Mouse (Mus musculus): ENCODE results near the gene Fahd1.

Gene Fahd1

GRCm38 (mm10) chr17:24842631-24843030, 7.5 kb downstream of the Fahd1 start:
- POLR2A ChIA-PET = interaction anchor here in 3 of 4 experiments (1.2 to 1.9 kb wide), 4 partner anchors 35 to 442 kb away, joined by 3 to 6 read pairs (median 4); partner anchors contain the start of genes Eme2 (in 1 of the 3) and Mrps34 (in 1 of the 3)
- CTCF ChIA-PET = interaction anchor here in 2 of 4 experiments (1.0 to 1.5 kb wide), 4 partner anchors 35 to 97 kb away, joined by 3 to 7 read pairs (median 6); no protein-coding TSS in a partner anchor

DNA sequence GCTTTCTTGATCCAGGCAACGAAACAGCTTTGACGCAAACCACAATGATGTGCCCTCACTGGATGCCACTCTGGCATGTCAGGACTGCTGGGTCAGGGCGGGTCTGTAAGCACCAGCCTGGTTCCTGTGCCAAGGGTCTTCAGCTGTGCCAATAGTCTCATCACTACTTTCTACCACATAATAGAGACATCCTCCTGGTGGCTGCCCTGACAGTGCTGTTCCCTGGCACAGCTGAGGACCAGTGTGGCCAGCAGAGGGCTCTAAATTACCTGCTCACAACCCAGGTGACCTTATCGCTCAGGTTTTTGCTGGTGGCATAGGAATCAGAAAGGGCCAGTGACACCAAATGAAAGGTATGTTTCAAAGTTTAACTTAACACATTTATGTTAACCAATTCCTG, 9.0 kb downstream of the Fahd1 start:
- POLR2A ChIA-PET = interaction anchor here in 2 of 4 experiments (0.7 to 4.0 kb wide), 9 partner anchors 9 to 96 kb away, joined by 3 to 35 read pairs (median 4); partner anchors contain the start of genes Fahd1 (in 2 of the 2), Eme2 (in 1 of the 2), Mrps34 (in 1 of the 2) and Nubp2 (in 1 of the 2)
- CTCF ChIA-PET = interaction anchor here (0.9 to 2.1 kb wide), 15 partner anchors 8 to 379 kb away, joined by 3 to 11 read pairs (median 4); partner anchors contain the start of genes Fahd1 (in 2 of the 4), Eme2 (in 1 of the 4), Mrps34 (in 1 of the 4) and Spsb3 (in 1 of the 4)

GRCm38 (mm10) chr17:24840341-24840740, 9.8 kb downstream of the Fahd1 start:
- POLR2A ChIA-PET = interaction anchor here in 3 of 4 experiments (0.8 to 4.0 kb wide), 15 partner anchors 10 to 121 kb away, joined by 3 to 35 read pairs (median 5); partner anchors contain the start of genes Fahd1 (in 3 of the 3), Jpt2 (in 1 of the 3), Nubp2 (in 1 of the 3) and Spsb3 (in 1 of the 3)

DNA sequence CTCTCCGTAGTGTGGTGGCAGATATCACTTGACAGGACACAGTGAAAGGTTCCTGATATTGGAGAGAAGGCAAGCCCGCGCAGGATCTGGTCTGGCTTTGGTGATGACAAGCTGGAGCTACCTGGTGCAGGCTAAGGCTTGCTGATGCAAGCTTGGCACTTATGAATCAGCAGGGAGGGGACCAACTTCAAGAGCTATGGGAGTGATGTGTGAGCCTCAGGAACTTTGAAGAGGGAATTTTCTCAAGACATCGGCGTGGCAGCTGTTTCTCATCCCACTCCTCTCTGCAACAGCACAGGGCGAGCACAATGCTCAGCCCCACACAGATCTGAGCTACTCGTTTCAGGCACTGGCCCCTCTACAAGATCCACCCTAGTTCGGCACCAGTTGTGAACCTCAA, 10.3 kb downstream of the Fahd1 start, which contains the start of gene Hagh:
Gene Hagh (plus strand): TSS at position 302 of the 400 bp plus-strand sequence.
- POLR2A ChIA-PET = interaction anchor here in 3 of 4 experiments (0.8 to 4.0 kb wide), 15 partner anchors 9 to 121 kb away, joined by 3 to 35 read pairs (median 5); partner anchors contain the start of genes Fahd1 (in 3 of the 3), Jpt2 (in 1 of the 3), Nubp2 (in 1 of the 3) and Spsb3 (in 1 of the 3)
- CTCF ChIA-PET = interaction anchor here (0.6 to 2.1 kb wide), 10 partner anchors 10 to 490 kb away, joined by 3 to 11 read pairs (median 4); partner anchors contain the start of genes Fahd1 (in 2 of the 4), Nubp2 (in 1 of the 4) and Spsb3 (in 1 of the 4)

More at GRCm38 (mm10) chr17:24840341-24840740, 9.8 kb downstream of the Fahd1 start:
- CTCF ChIA-PET = interaction anchor here (0.6 to 2.1 kb wide), 19 partner anchors 9 to 379 kb away, joined by 3 to 11 read pairs (median 4); partner anchors contain the start of genes Fahd1 (in 2 of the 4), Eme2 (in 1 of the 4), Mrps34 (in 1 of the 4) and Nubp2 (in 1 of the 4)

GRCm38 (mm10) chr17:24821351-24822280, 28.5 kb downstream of the Fahd1 start:
- POLR2A ChIA-PET = interaction anchor here in 2 of 4 experiments (0.7 to 1.3 kb wide), 5 partner anchors 28 to 99 kb away, joined by 3 to 4 read pairs (median 3); partner anchors contain the start of genes Fahd1 (in 1 of the 2) and Hs3st6 (in 1 of the 2)
- CTCF ChIA-PET = interaction anchor here in 3 of 4 experiments (0.6 to 2.1 kb wide), 5 partner anchors 33 to 76 kb away, joined by 3 to 6 read pairs (median 3); no protein-coding TSS in a partner anchor

DNA sequence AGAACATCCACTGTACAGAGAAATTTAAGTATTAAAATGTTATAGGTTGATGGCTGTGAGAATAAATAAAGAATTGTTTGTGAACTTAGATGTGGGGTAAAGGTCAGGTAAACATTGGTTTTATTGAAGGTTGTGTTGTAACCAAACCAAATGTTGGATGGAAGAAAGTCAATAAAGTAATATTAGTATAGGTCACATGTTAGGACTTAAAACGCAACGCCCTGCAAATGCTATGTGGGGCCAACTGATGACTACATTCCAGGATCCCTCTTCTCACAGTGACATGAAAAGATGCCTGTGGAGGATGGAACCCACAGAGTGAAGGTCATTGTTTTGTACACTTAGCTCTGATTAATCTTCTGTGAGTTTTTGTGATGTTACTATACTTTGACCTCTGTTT, 30.7 kb downstream of the Fahd1 start:
- ChIA-PET POLR2A (interaction anchor here in 1 of 4 experiments (1.1 kb wide), 1 partner anchor 68 kb away, joined by 3 read pairs; no protein-coding TSS in a partner anchor), CTCF (no interaction called here)

DNA sequence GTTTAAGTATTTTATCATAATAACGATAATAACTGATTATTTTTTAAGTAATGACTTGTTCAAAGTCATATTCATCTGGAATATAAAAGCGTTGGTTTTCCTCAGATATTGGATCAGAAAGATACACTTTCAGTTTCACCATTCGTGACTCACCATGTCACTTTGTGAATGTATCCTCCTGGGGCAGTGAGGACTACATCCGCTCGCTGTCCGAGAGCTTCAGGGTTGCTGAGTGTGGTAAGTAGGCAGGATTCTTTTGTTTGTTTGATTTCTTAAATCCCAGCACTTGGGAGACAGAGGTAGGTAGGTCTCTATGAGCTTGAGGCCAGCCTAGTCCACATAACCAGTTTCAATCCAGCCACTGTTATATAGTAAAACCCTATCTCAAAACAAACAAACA, 32.0 kb downstream of the Fahd1 start:
- POLR2A ChIA-PET = interaction anchor here in 1 of 4 experiments (1.4 kb wide), 1 partner anchor 14 kb away, joined by 4 read pairs; the partner anchor contains the start of gene Meiob
- CTCF ChIA-PET = interaction anchor here (0.7 to 1.6 kb wide), 14 partner anchors 13 to 133 kb away, joined by 3 to 19 read pairs (median 4); partner anchors contain the start of genes Fahd1 (in 1 of the 4) and Meiob (in 1 of the 4)

DNA sequence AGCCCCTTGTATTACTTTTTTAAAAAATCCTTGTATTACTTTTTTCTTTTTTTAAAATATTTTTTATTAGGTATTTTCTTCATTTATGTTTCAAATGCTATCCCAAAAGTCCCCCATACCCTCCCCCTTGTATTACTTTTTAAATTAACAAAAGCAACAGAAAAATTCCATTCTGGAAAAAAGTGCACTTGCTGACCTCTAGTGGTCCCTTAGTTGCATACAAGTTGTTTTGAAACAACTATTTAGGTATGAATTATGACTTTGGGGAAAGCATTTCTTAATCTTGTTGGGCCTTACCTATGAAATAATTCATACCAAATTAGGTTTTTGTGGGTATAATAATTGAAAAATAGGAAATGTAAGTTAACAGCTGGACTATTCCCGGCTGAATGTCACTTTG, 32.7 kb downstream of the Fahd1 start:
- POLR2A ChIA-PET = interaction anchor here in 1 of 4 experiments (1.4 kb wide), 1 partner anchor 13 kb away, joined by 4 read pairs; the partner anchor contains the start of gene Meiob
- CTCF ChIA-PET = interaction anchor here (0.6 to 1.6 kb wide), 21 partner anchors 14 to 262 kb away, joined by 3 to 19 read pairs (median 4); partner anchors contain the start of genes Fahd1 (in 2 of the 4), Meiob (in 1 of the 4) and Spsb3 (in 1 of the 4)

- ChIA-PET POLR2A (interaction anchor here in 3 of 4 experiments (0.6 to 2.6 kb wide), 5 partner anchors 11 to 853 kb away, joined by 3 to 9 read pairs (median 3); partner anchors contain the start of genes Meiob (in 2 of the 3), Fahd1 (in 1 of the 3) and Msrb1 (in 1 of the 3)), CTCF (interaction anchor here in 2 of 4 experiments (0.5 to 1.9 kb wide), 3 partner anchors 42 to 346 kb away, joined by 3 to 4 read pairs (median 4); no protein-coding TSS in a partner anchor)
Measured at GRCm38 (mm10) chr17:24815256-24815655, 34.9 kb downstream of the Fahd1 start.

DNA sequence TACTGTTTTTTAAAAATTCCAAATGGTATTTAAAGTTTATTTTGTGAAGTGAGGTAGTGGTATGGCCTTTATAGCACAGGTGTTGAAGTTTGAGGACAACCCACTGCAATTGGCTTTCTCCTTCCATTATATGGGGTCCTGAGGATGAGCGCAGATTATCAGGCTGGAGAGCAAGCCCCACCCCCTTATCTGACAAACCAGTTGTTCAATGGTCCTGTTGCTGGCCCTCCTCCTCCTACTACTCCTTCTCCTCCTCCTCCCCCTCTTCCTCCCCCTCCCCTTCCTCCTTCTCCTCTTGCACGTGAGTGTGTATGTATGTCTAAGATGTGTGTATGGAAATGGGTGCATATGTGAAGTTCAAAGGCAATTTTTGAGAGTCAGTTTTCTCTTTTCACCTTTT, 37.9 kb downstream of the Fahd1 start:
- CTCF ChIA-PET = no interaction called here
- POLR2A ChIA-PET = interaction anchor here in 2 of 4 experiments (0.9 to 1.8 kb wide), 5 partner anchors 9 to 38 kb away, joined by 3 to 8 read pairs (median 4); partner anchors contain the start of gene Fahd1 (in 1 of the 2)

GRCm38 (mm10) chr17:24811211-24811610, 39.0 kb downstream of the Fahd1 start:
- ChIA-PET POLR2A (interaction anchor here in 3 of 4 experiments (0.6 to 1.8 kb wide), 31 partner anchors 8 to 331 kb away, joined by 3 to 8 read pairs (median 3); partner anchors contain the start of genes Hs3st6 (in 2 of the 3), Eme2 (in 1 of the 3), Fahd1 (in 1 of the 3) and Mapk8ip3 (in 1 of the 3)), CTCF (interaction anchor here (0.5 to 1.1 kb wide), 5 partner anchors 29 to 664 kb away, joined by 3 to 9 read pairs (median 5); partner anchors contain the start of gene Hagh (in 1 of the 4))

- ChIA-PET POLR2A (interaction anchor here (0.6 to 1.9 kb wide), 56 partner anchors 9 to 786 kb away, joined by 3 to 14 read pairs (median 4); partner anchors contain the start of genes Hs3st6 (in 3 of the 4), Msrb1 (in 3 of the 4), Fahd1 (in 2 of the 4) and Mapk8ip3 (in 2 of the 4)), CTCF (interaction anchor here in 3 of 4 experiments (0.5 to 1.7 kb wide), 8 partner anchors 12 to 137 kb away, joined by 3 to 6 read pairs (median 4); no protein-coding TSS in a partner anchor)
Measured at GRCm38 (mm10) chr17:24803952-24804951, 45.9 kb downstream of the Fahd1 start, which contains the start of gene Meiob. Gene Meiob, plus strand, starts transcription at chr17:24804289.

GRCm38 (mm10) chr17:24800524-24800923, 49.6 kb downstream of the Fahd1 start:
- POLR2A ChIA-PET = interaction anchor here in 3 of 4 experiments (0.7 to 1.9 kb wide), 8 partner anchors 11 to 317 kb away, joined by 3 to 8 read pairs (median 4); partner anchors contain the start of genes Fahd1 (in 1 of the 3) and Traf7 (in 1 of the 3)
- CTCF ChIA-PET = interaction anchor here in 3 of 4 experiments (0.6 to 1.9 kb wide), 13 partner anchors 8 to 144 kb away, joined by 3 to 8 read pairs (median 3); partner anchors contain the start of gene Fahd1 (in 1 of the 3)

- ChIA-PET CTCF (interaction anchor here in 1 of 4 experiments (0.8 to 1.9 kb wide), 2 partner anchors 26 to 54 kb away, joined by 3 to 8 read pairs; no protein-coding TSS in a partner anchor), POLR2A (interaction anchor here in 2 of 4 experiments (1.0 to 1.9 kb wide), 2 partner anchors 63 to 78 kb away, joined by 4 to 6 read pairs; partner anchors contain the start of gene Msrb1 (in 1 of the 2))
Measured at GRCm38 (mm10) chr17:24799476-24799875, 50.7 kb downstream of the Fahd1 start.
